Mouse (Mus musculus) left cerebral cortex, adult 6 months (tissue): ENCODE results near the gene Gm4302. TPM values are rescaled to one million over a fixed set of nuclear protein-coding genes. Genes with fewer than 3 reads are reported as not detected.

ENCODE experiments used
- long read RNA-seq, 2 experiments: library from polyadenylated mRNA; unstranded; transcript quantifications; one replicate each; pipeline ENCODE4 v2.0.0; 2019 to 2020
- polyA plus RNA-seq: library from polyadenylated mRNA; unstranded; fragments of <200 nt; fragmentation: Nextera tagmentation; gene quantifications from 2 replicates; pipeline ENCODE4 v1.2.3, GENCODE M21; 2021

Gene Gm4302
- polyA plus RNA-seq = not detected in 2 replicates
- long read RNA-seq, experiment 1 = 0 reads
- long read RNA-seq, experiment 2 = 0 reads

DNA sequence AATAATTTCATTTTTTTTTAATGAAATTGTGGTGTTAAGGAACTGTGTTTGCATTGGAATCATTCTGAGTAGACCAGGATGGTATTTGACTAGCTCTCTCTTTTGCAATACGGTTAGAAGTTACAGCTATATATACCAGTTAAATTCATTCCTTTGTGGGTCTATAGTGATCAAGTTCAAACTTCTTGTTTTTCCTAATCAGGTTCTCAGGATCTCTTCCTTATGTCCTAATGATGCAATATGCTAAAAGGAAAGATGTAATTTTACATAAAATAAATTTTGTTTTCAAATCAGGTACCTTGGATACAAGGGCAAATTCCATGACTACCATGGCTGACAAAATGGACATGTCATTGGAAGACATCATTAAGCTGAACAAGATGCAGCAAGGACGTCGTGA is at the start of gene Gm4302:
Gm4302 (plus strand) TSS at position 301 of the 400 bp plus-strand sequence.

DNA sequence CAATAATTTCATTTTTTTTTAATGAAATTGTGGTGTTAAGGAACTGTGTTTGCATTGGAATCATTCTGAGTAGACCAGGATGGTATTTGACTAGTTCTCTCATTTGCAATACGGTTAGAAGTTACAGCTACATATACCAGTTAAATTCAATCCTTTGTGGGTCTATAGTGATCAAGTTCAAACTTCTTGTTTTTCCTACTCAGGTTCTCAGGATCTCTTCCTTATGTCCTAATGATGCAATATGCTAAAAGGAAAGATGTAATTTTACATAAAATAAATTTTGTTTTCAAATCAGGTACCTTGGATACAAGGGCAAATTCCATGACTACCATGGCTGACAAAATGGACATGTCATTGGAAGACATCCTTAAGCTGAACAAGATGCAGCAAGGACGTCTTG is 5.3 kb upstream of the Gm4302 start, which contains the start of gene Gm4301:
Gm4301 (plus strand) TSS at position 301 of the 400 bp plus-strand sequence.

DNA sequence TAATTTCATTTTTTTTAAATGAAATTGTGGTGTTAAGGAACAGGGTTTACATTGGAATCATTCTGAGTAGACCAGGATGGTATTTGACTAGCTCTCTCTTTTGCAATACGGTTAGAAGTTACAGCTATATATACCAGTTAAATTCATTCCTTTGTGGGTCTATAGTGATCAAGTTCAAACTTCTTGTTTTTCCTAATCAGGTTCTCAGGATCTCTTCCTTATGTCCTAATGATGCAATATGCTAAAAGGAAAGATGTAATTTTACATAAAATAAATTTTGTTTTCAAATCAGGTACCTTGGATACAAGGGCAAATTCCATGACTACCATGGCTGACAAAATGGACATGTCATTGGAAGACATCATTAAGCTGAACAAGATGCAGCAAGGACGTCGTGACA is 5.0 kb downstream of the Gm4302 start, which contains the start of gene Gm4303:
Gm4303 (plus strand) TSS at position 301 of the 400 bp plus-strand sequence.

DNA sequence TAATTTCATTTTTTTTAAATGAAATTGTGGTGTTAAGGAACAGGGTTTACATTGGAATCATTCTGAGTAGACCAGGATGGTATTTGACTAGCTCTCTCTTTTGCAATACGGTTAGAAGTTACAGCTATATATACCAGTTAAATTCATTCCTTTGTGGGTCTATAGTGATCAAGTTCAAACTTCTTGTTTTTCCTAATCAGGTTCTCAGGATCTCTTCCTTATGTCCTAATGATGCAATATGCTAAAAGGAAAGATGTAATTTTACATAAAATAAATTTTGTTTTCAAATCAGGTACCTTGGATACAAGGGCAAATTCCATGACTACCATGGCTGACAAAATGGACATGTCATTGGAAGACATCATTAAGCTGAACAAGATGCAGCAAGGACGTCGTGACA is 10.2 kb downstream of the Gm4302 start, which contains the start of gene Gm4305:
Gm4305 (plus strand) TSS at position 301 of the 400 bp plus-strand sequence.

DNA sequence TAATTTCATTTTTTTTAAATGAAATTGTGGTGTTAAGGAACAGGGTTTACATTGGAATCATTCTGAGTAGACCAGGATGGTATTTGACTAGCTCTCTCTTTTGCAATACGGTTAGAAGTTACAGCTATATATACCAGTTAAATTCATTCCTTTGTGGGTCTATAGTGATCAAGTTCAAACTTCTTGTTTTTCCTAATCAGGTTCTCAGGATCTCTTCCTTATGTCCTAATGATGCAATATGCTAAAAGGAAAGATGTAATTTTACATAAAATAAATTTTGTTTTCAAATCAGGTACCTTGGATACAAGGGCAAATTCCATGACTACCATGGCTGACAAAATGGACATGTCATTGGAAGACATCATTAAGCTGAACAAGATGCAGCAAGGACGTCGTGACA is 20.4 kb downstream of the Gm4302 start, which contains the start of gene Gm4307:
Gm4307 (plus strand) TSS at position 301 of the 400 bp plus-strand sequence.

DNA sequence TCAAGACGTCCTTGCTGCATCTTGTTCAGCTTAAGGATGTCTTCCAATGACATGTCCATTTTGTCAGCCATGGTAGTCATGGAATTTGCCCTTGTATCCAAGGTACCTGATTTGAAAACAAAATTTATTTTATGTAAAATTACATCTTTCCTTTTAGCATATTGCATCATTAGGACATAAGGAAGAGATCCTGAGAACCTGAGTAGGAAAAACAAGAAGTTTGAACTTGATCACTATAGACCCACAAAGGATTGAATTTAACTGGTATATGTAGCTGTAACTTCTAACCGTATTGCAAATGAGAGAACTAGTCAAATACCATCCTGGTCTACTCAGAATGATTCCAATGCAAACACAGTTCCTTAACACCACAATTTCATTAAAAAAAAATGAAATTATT is 41.8 kb downstream of the Gm4302 start, which contains the start of gene Gm4312:
Gm4312 (minus strand) TSS at position 101 of the 400 bp plus-strand sequence.

Other genes with a start within 250 kb of the Gm4302 start
- gene Gm4301, start 5.2 kb upstream of the Gm4302 start, polyA plus RNA-seq = not detected in 2 replicates
- not detected in 2 replicates for gene Gm4303, start 5.1 kb downstream of the Gm4302 start, polyA plus RNA-seq
- not detected in 2 replicates for gene Gm4305, start 10.3 kb downstream of the Gm4302 start, polyA plus RNA-seq
- not detected in 2 replicates for gene Gm4307, start 20.5 kb downstream of the Gm4302 start, polyA plus RNA-seq
- not detected in 2 replicates for gene Gm4312, start 41.7 kb downstream of the Gm4302 start, polyA plus RNA-seq
- gene Tmtc3, start 146.5 kb downstream of the Gm4302 start, polyA plus RNA-seq = 6.3 and 13.0 TPM in 2 replicates
- 3.7 and 3.8 TPM in 2 replicates for gene Cep290, start 146.7 kb downstream of the Gm4302 start, polyA plus RNA-seq
- gene 4930430F08Rik, start 249.6 kb downstream of the Gm4302 start, polyA plus RNA-seq = 18.5 and 25.0 TPM in 2 replicates
- not detected in 2 replicates for gene 1700017N19Rik, start 249.6 kb downstream of the Gm4302 start, polyA plus RNA-seq